Mouse (Mus musculus) erythroblast, embryonic 14.5 days (primary cell): ENCODE results near the gene Grm4. TPM values are rescaled to one million over a fixed set of nuclear protein-coding genes. Genes with fewer than 3 reads are reported as not detected.

Experiments
- H3K27me3 ChIP-seq: 2 replicates; pipeline ENCODE4 v1.6.1; 2012; ENCODE audit warnings: inconsistent platforms; ENCODE audit not compliant: control insufficient read depth
- H3K36me3 ChIP-seq: 2 replicates; pipeline ENCODE4 v1.6.1; 2012; ENCODE audit warnings: mild to moderate bottlenecking, inconsistent platforms; ENCODE audit not compliant: control insufficient read depth
- H3K4me1 ChIP-seq: 2 replicates; pipeline ENCODE4 v1.6.1; 2012; ENCODE audit warnings: inconsistent platforms; ENCODE audit not compliant: control insufficient read depth
- H3K4me3 ChIP-seq: replicated peaks from 2 replicates; pipeline ENCODE3; 2012; ENCODE audit warnings: moderate library complexity, mild to moderate bottlenecking, inconsistent platforms
- H3K9me3 ChIP-seq: 2 replicates; pipeline ENCODE4 v1.6.1; 2012; ENCODE audit warnings: low read length, inconsistent platforms, mixed read lengths; ENCODE audit not compliant: control insufficient read depth
- GATA1 ChIP-seq: IDR thresholded peaks from 2 replicates; pipeline ENCODE4 v1.6.1; 2012; ENCODE audit warnings: low read length, inconsistent platforms, mixed read lengths
- TAL1 ChIP-seq: IDR thresholded peaks from 3 replicates; pipeline ENCODE4 v1.6.1; 2012; ENCODE audit warnings: low read length, inconsistent platforms, mixed read lengths
- polyA plus RNA-seq: library from polyadenylated mRNA; stranded (reverse); fragments of >175 nt; gene quantifications from 2 replicates; pipeline ENCODE4 v1.2.3, GENCODE M21; 2012

The Grm4 gene
- not detected in 2 replicates for polyA plus RNA-seq

- Histone ChIP-seq H3K27me3 (peaks cover 38% of the 10 kb centered on the region), H3K36me3 (no peaks in the 10 kb centered on the region), H3K4me3 (no peak within 1 kb of the TSS), H3K4me1 (no peaks in the 10 kb centered on the region), H3K9me3 (peaks cover 4% of the 10 kb centered on the region)
- TF ChIP-seq TAL1 (no peak), GATA1 (no peak)
Observed at GRCm38 (mm10) chr17:27521303-27521702, at the start of gene Grm4. Gene Grm4 (minus strand): TSS chr17:27521403.

- TF ChIP-seq TAL1, result no peak
- TF ChIP-seq GATA1, result no peak
- Histone ChIP-seq H3K4me1 (peaks cover 49% of the 10 kb centered on the region), H3K36me3 (peaks cover 10% of the 10 kb centered on the region), H3K4me3 (no peak overlapping the region), H3K9me3 (no peaks in the 10 kb centered on the region), H3K27me3 (peaks cover 21% of the 10 kb centered on the region)
Observed at GRCm38 (mm10) chr17:27568228-27568627, 47.0 kb upstream of the Grm4 start.

- peak overlapping the region; percentile 75 for H3K4me3 ChIP-seq
- H3K4me1 ChIP-seq, result peaks cover 45% of the 10 kb centered on the region
- no peaks in the 10 kb centered on the region for H3K9me3 ChIP-seq
- H3K36me3 ChIP-seq, result peaks cover 22% of the 10 kb centered on the region
- TF ChIP-seq TAL1 (no peak), GATA1 (no peak)
- peaks cover 21% of the 10 kb centered on the region for H3K27me3 ChIP-seq
Observed at GRCm38 (mm10) chr17:27565942-27566267, 44.7 kb upstream of the Grm4 start.

- H3K4me3 ChIP-seq, result peak within 1 kb of the TSS; percentile 75
- H3K36me3 ChIP-seq, result peaks cover 28% of the 10 kb centered on the region
- H3K4me1 ChIP-seq, result peaks cover 45% of the 10 kb centered on the region
Observed at GRCm38 (mm10) chr17:27565163-27565941, 44.1 kb upstream of the Grm4 start, which contains the start of gene AI413582. Gene AI413582 (minus strand): TSS chr17:27565756.

GRCm38 (mm10) chr17:27564391-27565162 lies 43.4 kb upstream of the Grm4 start:
- Histone ChIP-seq H3K36me3 (peaks cover 33% of the 10 kb centered on the region), H3K27me3 (peaks cover 21% of the 10 kb centered on the region), H3K4me3 (peak overlapping the region; percentile 75), H3K4me1 (peaks cover 49% of the 10 kb centered on the region), H3K9me3 (no peaks in the 10 kb centered on the region)
- no peak for TF ChIP-seq GATA1

More at GRCm38 (mm10) chr17:27565163-27565941, 44.1 kb upstream of the Grm4 start, which contains the start of gene AI413582:
- TF ChIP-seq GATA1 (no peak), TAL1 (no peak)
- Histone ChIP-seq H3K27me3 (peaks cover 21% of the 10 kb centered on the region), H3K9me3 (no peaks in the 10 kb centered on the region)

- TF ChIP-seq TAL1 (no peak), GATA1 (no peak)
- Histone ChIP-seq H3K9me3 (no peaks in the 10 kb centered on the region), H3K4me1 (peaks cover 56% of the 10 kb centered on the region), H3K4me3 (no peak overlapping the region), H3K36me3 (peaks cover 35% of the 10 kb centered on the region), H3K27me3 (peaks cover 21% of the 10 kb centered on the region)
Observed at GRCm38 (mm10) chr17:27563771-27564244, 42.6 kb upstream of the Grm4 start.

GRCm38 (mm10) chr17:27561809-27562526 lies 40.8 kb upstream of the Grm4 start:
- Histone ChIP-seq H3K27me3 (peaks cover 10% of the 10 kb centered on the region), H3K4me3 (no peak overlapping the region), H3K4me1 (peaks cover 72% of the 10 kb centered on the region), H3K36me3 (peaks cover 36% of the 10 kb centered on the region), H3K9me3 (no peaks in the 10 kb centered on the region)
- TF ChIP-seq GATA1 (no peak), TAL1 (no peak)

GRCm38 (mm10) chr17:27560926-27561480 lies 39.8 kb upstream of the Grm4 start:
- H3K9me3 ChIP-seq, result no peaks in the 10 kb centered on the region
- TF ChIP-seq TAL1 (no peak), GATA1 (no peak)
- H3K27me3 ChIP-seq, result peaks cover 1% of the 10 kb centered on the region; the same call in 1 of the 2 replicates
- H3K4me1 ChIP-seq, result peaks cover 71% of the 10 kb centered on the region
- H3K36me3 ChIP-seq, result peaks cover 36% of the 10 kb centered on the region
- H3K4me3 ChIP-seq, result no peak overlapping the region

- Histone ChIP-seq H3K4me1 (peaks cover 72% of the 10 kb centered on the region), H3K27me3 (peaks cover 3% of the 10 kb centered on the region; the same call in 1 of the 2 replicates), H3K36me3 (peaks cover 36% of the 10 kb centered on the region), H3K4me3 (no peak overlapping the region), H3K9me3 (no peaks in the 10 kb centered on the region)
- TF ChIP-seq TAL1 (no peak), GATA1 (no peak)
Observed at GRCm38 (mm10) chr17:27559596-27559995, 38.4 kb upstream of the Grm4 start.
